Mouse (Mus musculus) ovary, postnatal 36 days (tissue): Measurements from ENCODE around the gene Pmpca.
A peak's percentile ranks its signal among the peaks of the same experiment; 100 is the strongest.

Experiments used
- DNase-seq: peaks from one replicate; pipeline ENCODE4 v3.0.0; 2022; ENCODE audit warnings: low spot score, mixed read lengths

Gene Pmpca

DNA sequence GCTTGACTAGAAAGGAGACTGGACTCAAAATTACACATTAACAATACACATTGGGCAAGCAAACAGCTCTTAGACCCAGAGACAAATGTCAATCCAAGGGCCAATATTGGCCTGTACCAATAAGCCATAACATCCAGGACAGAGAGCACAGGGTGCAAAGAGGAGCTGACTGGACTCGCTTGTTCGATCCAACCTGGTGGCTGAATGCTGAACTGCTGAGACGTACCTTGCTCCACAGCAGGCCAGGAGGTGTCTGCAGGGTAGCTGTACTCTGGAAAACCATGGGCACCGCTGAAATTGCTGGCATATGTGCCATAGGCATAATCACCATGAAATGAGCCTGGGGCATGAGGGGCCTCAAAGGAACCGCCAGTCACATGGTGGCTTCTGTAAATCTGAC is 40.7 kb downstream of the Pmpca start:
- no peak for DNase-seq

DNA sequence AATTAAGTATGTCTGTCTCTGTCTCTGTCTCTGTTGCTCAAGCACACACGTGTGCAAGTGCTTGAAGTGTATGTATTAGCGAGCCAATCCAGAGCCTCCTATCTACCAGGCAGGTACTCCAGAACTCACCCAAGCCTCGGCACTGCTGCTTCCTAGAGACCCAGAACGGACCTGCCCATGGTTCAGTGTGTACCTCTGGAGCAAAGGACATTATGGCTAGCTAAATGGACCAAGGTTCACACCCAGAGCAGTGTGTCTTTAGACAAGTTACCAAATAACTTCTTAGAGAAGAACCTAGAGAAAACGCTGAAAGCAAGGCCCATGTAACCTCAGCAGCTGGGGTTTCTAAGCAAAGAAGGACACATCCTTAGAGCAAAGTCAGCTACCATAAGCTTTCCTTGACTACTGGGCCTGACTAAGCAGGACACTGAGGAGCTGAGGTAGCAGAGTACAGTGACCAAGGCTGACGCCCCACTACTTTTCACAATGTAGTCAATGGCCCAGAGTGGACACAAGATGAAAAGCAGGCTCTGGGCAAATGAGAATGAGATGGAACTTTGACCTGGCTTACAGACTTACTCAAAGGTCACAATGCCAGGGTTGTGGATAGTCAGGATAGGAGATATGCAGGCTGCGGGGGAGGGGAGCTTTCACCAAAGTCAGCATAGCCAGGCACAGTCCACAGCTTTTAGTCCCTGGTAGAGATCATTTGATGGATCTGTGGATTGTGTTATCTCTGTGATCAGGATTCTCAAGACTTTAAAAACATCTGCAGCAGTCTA is 45.8 kb downstream of the Pmpca start:
- DNase-seq: no peak

DNA sequence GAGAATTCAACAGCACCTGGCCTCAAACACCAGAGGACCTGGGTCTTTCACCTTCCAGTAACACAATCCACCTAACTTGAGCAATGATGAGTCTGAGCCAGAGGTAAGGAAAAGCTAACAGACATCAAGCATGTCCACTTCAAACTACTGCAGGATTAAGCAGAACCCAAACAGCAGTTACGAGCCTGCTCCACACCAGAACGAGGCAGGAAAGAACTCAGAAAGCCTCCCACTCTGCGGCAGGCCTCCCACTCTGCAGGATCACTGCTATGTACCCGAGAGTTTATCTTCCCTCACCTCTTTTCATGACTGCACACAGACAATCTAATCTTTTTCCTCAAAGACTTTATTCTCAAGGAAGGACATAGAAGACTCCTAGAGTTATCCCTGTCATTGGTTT is 48.1 kb downstream of the Pmpca start:
- no peak for DNase-seq

DNA sequence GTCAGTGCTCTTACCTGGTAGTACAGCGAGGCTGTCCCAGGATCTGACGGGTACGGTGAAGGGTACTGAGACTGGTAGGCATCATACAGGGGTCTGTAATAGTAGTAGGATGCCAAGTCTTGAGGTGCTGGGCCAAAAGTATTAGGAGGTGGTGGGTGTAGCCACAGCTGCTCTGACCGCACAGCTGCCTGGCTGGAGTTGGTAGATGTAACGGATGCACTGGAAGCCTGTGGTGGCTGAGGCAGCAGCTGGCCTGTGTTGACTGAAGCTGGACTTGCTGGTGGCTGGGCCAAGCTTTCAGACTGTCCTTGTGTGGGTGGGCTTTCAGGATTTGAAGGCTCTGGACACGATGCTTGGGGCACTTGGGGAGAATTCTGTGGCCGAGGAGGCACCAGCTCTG is 49.2 kb downstream of the Pmpca start:
- DNase-seq: no peak

DNA sequence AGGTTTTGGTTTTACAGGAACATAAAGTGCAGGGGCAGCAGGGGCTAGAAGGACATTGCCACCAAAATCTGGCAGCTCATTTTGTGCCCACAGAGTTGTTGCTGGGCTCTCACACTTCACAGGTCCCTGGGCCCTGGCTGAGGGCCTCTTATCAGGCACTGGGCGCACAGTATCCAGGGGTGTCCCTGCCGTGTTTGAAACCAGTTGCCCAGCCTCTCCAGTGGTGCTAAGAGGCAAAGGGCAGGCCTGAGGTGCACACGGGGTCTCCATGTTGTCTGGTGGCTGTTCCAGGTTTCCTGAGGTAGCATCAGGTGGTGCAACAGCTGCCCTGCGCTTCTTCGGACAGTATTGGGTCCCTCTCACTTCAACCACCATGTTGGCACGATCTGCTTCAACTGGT is 50.5 kb downstream of the Pmpca start:
- no peak for DNase-seq

DNA sequence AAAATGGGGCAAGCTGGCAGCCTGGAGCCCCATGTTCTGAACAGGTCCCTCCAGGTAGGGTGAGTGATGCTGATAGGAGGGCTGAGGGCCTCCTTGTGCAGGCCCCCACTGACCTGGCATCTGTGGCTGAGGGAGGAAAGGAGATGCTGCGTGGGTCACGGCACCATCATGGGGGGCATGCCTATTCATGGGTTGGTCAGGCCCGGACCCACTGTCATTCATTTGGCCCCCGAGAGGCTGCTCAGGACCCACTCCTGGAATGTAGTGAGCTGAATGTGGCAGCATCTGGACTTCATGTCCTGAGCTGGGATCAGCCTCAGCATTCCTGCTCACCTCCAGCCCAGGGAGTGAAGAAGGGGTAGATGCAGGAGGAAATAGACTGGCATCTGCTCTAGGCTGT is 52.1 kb downstream of the Pmpca start:
- DNase-seq: no peak

DNA sequence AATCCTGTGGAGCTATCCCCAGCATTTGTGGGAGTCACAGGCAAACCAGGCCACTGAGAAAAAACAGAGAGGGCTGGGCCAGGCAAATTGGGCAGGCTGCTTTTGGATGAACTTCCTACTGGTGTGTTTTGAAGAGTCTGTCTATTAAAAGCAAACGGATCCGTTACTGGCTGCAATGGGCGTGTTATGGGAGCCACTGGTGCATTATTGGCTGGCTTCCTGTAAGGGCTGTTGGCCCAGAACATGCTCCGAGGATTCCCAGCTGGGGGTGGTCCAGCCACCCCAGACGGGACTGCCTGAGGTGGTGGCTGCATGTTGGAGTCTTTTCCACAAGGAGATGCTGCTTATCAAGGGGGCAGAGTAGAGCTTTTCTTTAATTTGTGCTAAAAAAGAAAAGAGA is 52.5 kb downstream of the Pmpca start:
- no peak for DNase-seq

DNA sequence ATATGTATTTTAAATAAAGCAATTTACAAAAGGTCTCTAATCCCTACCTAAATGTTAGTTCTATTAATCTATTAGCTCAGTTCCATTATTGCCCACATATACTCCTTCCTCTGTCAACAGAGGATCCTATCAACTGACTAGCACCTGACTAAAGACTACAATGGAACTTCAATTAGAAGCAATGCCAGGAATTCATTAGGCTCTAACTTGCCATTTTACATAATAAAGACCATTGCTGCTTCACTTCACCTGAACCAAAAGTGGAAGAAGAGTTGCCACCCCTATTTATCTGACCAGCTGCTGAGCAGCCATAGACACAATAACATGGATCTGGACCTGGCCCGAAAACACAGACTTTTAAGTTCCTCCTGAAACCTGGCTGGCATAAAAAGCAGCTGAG is 53.7 kb downstream of the Pmpca start:
- DNase-seq: no peak

DNA sequence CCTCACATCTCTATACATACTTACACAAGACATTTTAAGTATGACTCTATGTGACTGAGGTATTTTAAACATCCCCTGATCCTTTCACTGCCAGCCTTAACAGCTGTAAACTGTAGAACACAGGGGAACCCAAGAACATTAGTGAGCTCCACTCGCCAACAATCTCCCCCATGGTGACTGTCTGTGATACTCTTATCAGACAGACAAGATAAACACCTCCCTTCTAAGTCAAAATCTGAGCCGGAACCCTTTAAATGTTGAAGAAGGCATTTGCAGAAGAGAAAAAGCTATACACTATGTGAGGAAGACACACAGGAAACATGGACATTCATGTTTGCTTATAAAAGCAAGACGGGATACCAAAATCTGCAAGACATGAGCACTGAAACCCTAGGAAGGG is 54.7 kb downstream of the Pmpca start:
- DNase-seq: no peak

DNA sequence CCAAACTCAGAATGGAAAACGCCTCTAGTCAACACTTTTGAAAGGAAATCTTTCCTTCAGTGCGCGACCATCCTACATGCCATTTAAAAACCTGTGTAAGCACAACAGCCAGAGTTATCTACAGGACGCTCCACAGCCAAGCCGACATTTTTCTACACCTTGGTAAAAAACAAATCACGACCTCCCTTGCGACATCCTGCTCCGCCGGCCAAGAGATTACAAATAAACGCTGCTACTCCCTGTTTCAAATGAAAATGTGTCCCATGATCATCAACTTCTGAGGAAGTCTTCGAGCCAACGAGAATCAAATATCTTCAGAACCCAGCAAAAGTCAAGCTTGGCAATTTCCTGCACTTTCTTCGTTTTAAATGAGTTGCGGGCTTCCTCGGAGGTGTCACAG is 55.2 kb downstream of the Pmpca start:
- DNase-seq: no peak

DNA sequence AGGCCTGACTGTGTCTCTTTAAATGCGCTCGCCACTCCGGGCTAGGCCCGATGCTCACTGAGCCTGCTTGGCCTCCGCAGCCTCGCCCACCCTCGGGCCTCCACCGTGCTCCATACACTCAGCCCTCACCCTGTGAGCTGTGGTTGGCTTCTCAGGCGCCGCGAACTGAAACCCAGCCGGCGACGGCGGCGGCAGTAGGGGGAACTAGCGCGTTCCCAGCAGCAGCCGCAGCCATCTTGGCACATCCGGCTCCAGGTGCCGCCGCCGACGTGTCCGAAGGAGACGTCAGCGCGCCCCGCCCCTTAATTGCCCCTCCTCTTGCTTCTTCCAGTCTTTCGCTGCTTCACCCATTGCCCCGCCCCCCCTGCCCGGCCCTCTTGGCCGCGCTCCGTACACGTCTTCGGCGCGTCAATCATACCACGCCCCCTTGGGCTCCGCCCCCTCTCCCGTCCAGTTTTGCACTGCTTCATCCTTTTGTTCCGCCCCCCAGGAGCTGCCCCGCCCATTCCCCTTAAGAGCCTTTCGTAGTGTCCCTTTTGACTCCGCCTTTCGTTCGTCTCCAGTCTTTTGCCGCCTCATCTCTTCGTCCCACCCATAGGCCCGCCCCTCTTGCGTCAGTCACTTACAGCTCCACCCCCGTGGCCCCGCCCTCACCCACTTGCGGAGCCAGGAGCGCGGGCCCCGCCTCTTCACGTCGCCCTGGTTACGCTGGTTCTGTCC is 56.0 kb downstream of the Pmpca start, which contains the start of gene Sec16a:
TSS of gene Sec16a (minus strand) at position 271 of the 720 bp plus-strand sequence.
- DNase-seq: peak; percentile 100

DNA sequence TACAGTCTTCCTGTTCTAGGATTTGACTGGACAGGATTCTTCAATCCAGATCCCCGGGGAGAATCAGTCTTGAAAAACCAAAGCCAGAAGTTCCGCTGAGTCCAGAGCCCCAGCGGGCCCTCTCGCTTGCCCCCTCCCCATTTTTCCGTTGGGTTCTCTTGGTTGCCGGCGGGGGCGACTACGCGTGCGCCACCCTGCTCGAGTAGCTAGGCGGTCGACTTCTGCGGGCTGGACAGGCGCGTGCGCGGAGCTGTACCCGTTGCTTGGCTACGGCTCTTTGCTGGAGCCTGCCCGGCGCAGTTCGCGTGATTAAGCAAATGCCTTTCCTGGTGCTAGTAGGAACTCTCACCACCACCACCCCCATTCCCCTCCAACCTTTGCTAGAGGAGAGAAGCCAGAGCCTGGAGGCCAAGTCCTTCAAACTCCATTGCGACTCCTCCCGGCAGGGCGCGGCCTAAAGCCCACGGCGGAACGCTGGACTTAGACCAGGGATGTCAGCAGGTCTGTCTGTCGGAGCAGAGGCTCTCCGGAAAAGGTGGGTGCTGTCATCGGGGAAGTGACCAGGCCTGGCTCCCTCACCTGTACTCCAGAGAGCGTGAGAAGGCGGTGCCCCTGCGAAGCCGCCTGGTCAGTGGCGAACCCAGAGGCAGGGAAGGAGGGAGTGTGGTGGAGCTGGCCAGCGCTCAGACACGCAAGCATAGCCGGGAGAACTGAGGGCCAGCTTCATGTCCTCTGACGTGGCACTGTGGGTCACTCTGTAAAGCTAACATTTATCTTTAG is 56.7 kb downstream of the Pmpca start:
- DNase-seq: peak; percentile 91

DNA sequence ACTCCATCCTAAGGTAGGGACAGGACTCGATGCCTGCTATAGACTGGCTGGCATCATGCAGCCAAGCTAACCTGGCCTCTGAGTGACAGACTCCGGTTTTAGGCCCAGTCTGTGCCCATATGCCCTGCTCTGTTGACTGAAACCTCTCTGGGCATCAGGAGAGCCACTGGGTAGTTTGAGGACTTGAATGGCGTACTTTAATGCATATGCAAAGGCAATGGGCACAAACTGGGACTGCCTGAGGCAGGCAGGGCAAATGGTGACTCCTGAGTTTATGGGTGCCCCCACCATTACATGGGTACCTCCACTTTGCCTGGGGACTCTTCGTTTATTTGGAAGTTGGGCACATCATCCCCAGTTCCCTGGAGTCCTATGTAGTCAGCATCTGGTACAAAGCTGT is 57.5 kb downstream of the Pmpca start:
- no peak for DNase-seq
